In the genomic region with DNA sequence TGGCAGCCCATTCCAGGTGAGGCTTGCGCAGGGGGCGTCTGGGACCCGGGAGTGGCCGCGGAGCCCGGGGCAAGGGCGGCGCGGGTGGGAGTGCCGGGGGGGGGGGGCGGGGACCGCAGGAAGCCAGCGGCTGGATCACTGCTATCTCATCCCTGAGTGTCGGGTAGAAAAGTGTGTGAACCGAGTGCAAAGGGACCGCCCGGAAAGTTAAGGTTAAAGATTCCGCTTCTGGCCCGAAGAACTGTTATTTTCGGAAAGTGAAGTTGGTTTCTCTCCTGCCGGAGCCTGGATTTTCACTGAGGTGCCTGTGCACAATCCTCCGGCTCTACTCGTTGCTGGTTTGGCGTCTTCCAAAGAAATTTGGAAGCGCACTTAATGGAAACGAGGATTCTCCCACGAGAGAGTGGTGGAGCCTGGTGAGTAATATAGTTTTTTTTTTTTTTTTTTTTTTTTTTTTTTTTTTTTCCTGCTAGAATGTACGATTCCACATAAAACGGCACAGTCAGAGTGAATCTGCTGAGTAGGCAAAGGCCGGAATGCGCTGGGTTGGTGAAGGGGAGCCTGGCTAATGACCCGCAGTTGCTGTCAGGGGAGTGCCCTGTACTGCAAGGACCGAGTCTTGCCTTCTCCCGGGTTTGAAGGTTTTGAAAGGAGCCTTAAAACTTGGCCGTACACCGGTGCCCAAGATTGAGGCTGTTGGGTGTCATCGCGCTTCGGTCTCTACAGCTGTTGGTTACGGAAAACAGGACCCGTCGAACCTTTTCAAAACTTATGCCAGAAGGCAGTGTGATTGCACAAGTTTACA, we compare ENCODE assay signal across 8 mouse cellular contexts.
DNase-seq lines count a peak whose midpoint lies in the region; ATAC-seq lines count a peak whose summit lies in the region.

No protein-coding gene starts in this region.

- no peaks in the 10 kb centered on the region for H3K9me3 ChIP-seq in embryonic facial prominence, embryonic 13.5 days
- no peaks in the 10 kb centered on the region for H3K9me3 ChIP-seq in heart, embryonic 13.5 days
- H3K9me3 ChIP-seq in kidney, embryonic 16.5 days (ENCODE audit: low read length): no peaks in the 10 kb centered on the region; the same call in 1 of the 2 replicates

- no peaks in the 10 kb centered on the region for H3K36me3 ChIP-seq in embryonic facial prominence, embryonic 13.5 days
- H3K36me3 ChIP-seq in heart, embryonic 13.5 days: no peaks in the 10 kb centered on the region
- no peaks in the 10 kb centered on the region for H3K36me3 ChIP-seq in kidney, embryonic 16.5 days (ENCODE audit: insufficient read depth, low read length)

- peaks cover 16% of the 10 kb centered on the region for H3K4me1 ChIP-seq in embryonic facial prominence, embryonic 13.5 days
- peaks cover 51% of the 10 kb centered on the region for H3K4me1 ChIP-seq in heart, embryonic 13.5 days
- peaks cover 37% of the 10 kb centered on the region for H3K4me1 ChIP-seq in kidney, embryonic 16.5 days (ENCODE audit: insufficient read depth, low read length)

- DNase-seq in 416B (ENCODE audit: low read depth) (peak; percentile 70), MN1 (ENCODE audit: low spot score) (peak; percentile 49)
- DNase-seq in lung, postnatal 25 days (ENCODE audit: low spot score): peak; percentile 49
- peak; percentile 62 for DNase-seq in retina, postnatal 1 day
- no peak for DNase-seq in c-Kit-positive CD71-positive TER-119-positive erythroid progenitor cells, embryonic 14.5 days (ENCODE audit: low spot score)

- WGBS in embryonic facial prominence, embryonic 13.5 days: 2% methylated on average over 40 of the region's 42 CpGs
- WGBS in heart, embryonic 13.5 days: 2% methylated on average over 41 of the region's 42 CpGs
- WGBS in kidney, embryonic 16.5 days: 3% methylated on average over 31 of the region's 42 CpGs

- H3K27ac ChIP-seq in embryonic facial prominence, embryonic 13.5 days: peak overlapping the region; percentile 91
- peak overlapping the region; percentile 98 for H3K27ac ChIP-seq in heart, embryonic 13.5 days (replicated peaks)
- H3K27ac ChIP-seq in kidney, embryonic 16.5 days (ENCODE audit: low read length): peak overlapping the region; percentile 97

- peak overlapping the region; percentile 78 for H3K4me2 ChIP-seq in embryonic facial prominence, embryonic 13.5 days
- H3K4me2 ChIP-seq in heart, embryonic 13.5 days: peak overlapping the region; percentile 95
- peak overlapping the region; percentile 83 for H3K4me2 ChIP-seq in kidney, embryonic 16.5 days (replicated peaks; ENCODE audit: low read depth, low read length)

- H3K4me3 ChIP-seq in embryonic facial prominence, embryonic 13.5 days: peak overlapping the region; percentile 75
- peak overlapping the region; percentile 74 for H3K4me3 ChIP-seq in heart, embryonic 13.5 days
- H3K4me3 ChIP-seq in kidney, embryonic 16.5 days (ENCODE audit: low read length): peak overlapping the region; percentile 82

- no peak for ATAC-seq in embryonic facial prominence, embryonic 13.5 days (ENCODE audit: insufficient number of reproducible peaks, insufficient read depth, low FRiP score, low TSS enrichment, low read depth)
- peak; percentile 64 for ATAC-seq in heart, embryonic 13.5 days (ENCODE audit: extremely low read depth, insufficient number of reproducible peaks, low FRiP score, low TSS enrichment)
- ATAC-seq in kidney, embryonic 16.5 days (ENCODE audit: low FRiP score, low TSS enrichment): peak; percentile 64

- peaks cover 24% of the 10 kb centered on the region for H3K27me3 ChIP-seq in embryonic facial prominence, embryonic 13.5 days
- H3K27me3 ChIP-seq in heart, embryonic 13.5 days (replicated peaks): peaks cover 4% of the 10 kb centered on the region; the same call in 1 of the 2 replicates
- H3K27me3 ChIP-seq in kidney, embryonic 16.5 days (ENCODE audit: insufficient read depth, low read length): no peaks in the 10 kb centered on the region

- H3K9ac ChIP-seq in embryonic facial prominence, embryonic 13.5 days: peak overlapping the region; percentile 80
- H3K9ac ChIP-seq in heart, embryonic 13.5 days: peak overlapping the region; percentile 94
- peak overlapping the region; percentile 91 for H3K9ac ChIP-seq in kidney, embryonic 16.5 days (replicated peaks; ENCODE audit: low read length)
